Mouse (Mus musculus) retina, postnatal 7 days (tissue): ENCODE results near the gene Wdr45b.
"Not testable (repeated sequence)": the region's sequence is repeated elsewhere in the genome, so short reads cannot be mapped to it uniquely, and the experiment has no call there.

Source experiments
- DNase-seq: peaks from one replicate; pipeline ENCODE4 v3.0.0-alpha.2; 2012; ENCODE audit warnings: low read depth, low spot score

Wdr45b gene

DNA sequence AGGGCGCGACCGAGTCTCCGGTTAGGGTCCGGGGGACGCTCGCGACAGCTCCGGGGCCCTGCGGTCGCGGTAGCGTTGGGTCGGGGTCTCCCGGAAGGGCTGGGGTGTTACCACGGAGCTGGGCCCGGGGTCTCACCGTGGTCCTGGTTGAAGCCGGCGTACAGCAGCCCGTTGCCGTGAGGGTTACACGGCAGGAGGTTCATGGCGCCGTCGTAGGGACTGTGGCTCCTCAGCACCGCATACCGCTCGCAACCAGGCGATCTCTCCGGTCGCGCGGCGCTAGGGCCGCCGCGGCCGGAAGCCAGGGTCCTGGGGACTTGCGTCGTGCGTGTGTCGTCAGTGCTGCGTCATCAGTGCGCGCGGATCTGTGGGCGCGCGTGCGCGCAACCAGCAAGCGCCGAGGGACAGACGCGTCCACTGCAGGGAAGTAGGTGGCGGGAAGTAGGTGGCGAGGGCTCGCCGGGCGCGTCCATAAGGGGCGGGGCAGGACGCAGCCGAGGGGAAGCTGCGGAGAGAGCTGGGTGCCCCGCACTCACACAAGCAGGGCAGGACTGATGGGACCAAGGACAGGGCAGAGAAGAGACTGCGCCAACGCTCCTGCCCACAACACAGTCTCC lies at the start of gene Wdr45b:
Wdr45b (minus strand) TSS at position 355 of the 617 bp plus-strand sequence.
- DNase-seq = peak; percentile 95

DNA sequence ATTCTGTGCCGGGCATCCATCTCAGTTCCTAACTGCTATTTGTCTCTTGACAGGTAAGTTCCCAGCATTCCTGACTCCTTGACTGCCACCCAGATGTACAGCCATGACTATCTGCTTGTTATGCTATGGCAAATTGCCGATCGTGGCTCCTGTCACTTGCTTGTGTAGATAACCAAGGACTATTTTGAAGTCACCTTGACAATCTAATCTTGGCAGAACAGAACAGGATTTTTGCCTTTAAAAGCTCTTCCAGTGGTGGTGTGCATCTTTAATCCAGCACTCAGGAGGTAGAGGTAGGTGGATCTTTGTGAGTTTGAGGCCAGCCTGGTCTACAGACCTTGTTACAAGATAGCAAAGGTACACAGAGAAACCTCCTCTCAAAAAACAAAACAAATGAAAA lies 38.2 kb upstream of the Wdr45b start:
- no peak for DNase-seq

DNA sequence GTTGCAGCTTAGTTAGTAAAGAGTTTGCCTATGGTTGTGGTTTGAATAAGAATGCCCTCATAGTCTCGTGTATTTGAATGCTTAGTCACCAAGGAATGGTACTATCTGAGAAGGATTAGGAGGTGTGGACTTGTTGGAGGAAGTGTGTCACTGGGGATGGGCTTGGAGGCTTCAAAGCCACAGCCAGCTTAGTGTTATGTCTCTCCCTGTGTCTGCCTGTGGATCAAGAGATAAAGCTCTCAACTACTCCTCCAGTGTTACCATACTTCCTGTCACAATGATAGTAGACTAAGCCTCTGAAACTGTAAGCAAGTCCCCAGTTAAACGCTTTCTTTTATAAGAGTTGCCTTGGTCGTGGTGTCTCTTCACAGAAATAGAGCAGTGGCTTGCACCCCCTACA lies 36.5 kb upstream of the Wdr45b start:
- no peak for DNase-seq

DNA sequence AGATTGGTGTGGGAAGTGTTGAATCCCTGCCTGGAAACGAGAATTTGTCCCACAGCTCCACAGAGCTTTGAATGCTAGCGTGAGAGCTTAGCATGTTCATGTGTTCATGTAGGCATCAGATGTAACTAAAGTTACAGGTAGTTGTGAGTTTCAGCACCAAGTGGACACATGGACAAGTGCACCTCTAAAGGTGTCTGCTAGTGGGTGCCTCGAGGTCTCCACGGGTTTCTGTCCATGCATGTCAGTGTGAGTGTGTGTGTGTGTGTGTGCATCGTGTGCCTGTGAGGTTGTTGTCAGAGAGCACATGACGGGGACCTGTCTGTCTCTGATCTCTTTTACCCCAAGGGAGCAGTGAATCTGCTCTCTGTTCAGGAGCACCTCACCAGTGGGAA lies 34.3 kb upstream of the Wdr45b start:
- DNase-seq = no peak

DNA sequence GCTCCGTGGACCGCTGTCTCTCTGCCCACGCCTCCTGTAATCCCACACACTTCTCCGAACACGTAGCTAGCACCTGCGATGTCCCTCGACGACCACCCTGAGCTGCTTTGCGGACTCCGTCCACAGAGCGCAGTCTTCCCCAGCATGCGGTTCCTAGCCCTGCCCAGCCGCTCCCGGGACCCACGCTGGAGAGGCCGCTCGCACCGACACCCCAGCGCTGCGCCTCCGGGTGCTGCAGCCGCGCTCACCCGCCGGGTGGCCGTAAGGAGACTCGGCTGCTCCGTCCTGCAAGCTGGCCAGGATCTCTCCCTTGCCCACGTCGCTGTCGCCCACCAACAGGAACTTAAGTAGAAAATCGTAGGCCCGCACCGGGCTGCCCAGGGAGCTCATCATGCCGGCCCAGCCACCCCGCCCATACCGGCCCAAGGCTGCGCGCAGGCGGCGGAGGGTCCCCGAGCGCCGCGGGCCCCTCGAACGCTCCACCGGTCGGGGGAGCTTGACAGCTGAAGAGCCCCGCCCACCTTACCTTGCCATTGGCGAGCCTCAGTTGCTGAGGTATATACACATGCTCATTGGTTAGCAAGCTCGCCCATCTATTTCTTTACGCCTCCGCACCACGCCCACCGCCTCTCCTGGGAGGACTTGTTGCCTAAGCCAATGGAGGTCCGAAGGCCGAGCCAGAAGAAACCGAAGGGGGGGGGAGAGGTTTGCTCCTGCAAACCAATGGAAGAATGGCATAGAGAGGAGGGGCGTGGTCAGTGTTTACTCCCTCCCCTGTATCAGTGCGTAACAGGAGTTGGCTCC lies 33.7 kb upstream of the Wdr45b start, which contains the start of gene Rab40b:
Rab40b (minus strand) TSS at position 502 of the 804 bp plus-strand sequence.
- DNase-seq = peak; percentile 84

DNA sequence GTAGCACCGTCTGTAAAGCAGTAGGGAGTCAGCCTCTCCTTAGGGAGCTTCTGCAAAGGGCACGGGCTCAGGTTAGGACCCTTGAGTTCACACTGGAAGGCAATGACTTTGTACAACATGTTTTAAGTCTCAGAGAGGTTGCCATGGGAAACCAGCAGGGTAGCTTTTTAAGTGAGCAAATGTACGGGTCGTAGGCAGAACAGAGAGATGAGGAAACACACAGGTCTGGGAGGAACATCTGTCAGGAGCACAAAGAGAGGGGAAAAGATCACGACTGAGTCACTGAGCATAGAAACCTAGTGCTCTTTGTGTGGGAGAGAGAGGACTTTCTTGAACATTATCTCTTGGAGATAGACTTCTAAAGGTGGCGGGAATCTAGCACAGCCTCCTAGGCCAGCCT lies 26.0 kb upstream of the Wdr45b start:
- no peak for DNase-seq

DNA sequence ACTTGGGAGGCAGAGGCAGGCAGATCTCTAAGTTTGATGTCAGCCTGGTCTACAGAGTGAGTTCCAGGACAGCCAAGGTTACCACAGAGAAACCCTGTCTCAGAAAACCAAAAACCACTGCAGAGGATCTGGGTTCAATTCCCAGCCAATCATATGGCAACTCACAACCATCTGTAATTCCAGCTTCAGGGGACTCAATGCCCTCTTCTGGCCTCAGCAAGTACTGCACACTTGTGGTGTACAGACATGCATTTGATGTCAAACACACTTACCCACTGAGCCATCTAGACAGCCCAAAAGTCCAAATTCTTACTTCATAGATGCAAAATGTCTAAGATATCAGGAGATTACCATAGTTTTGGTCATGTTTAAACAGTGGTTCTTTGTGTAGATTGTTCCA lies 24.4 kb upstream of the Wdr45b start:
- no peak for DNase-seq

DNA sequence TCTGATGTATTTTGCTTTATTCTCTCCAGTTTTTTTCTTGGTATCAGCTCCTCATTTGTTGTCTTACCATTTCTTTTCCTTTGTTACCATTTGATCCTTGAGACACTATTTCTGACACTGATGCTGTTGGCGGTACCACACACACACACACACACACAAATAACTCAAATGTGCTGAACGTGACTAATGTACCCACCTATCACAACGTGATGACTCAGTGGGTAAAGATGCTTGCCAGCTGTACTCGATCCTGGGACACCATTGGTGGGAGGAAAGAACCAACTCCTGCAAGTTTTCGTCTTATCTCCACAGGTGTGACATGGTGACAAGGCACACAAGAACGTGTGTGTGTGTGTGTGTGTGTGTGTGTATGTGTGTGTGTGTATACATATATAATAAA lies 19.1 kb upstream of the Wdr45b start:
- DNase-seq = no peak

DNA sequence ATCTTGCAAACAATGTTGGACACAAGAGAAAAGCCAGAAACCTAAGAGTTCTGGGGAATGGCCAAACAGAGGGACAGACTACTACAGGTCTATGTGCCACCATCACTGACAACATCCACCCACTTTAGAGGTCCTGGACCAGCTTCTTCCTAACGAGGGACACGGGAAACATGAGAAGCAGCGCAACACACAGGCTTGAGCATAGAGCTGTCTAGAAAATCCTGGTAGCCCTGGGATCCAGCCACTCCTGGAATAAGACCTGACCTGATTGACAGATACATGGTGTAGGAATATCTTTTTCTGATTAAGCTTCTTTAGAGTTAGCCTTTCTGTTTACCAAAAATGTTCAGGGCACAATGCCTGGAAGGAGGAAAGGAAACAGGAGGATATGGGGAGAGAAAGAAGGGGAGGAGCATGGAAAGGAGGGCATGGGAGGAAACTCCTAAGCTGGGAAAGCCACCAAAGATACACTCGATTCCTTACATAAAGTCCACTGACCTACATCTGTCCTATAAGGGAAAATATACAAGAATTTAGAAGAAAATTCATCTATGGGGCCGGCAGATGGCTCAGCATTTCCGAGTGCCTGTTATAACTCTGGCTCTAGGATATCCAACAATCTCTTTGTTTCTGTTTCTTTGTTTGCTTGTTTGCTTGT lies 16.2 kb upstream of the Wdr45b start:
- no peak for DNase-seq

DNA sequence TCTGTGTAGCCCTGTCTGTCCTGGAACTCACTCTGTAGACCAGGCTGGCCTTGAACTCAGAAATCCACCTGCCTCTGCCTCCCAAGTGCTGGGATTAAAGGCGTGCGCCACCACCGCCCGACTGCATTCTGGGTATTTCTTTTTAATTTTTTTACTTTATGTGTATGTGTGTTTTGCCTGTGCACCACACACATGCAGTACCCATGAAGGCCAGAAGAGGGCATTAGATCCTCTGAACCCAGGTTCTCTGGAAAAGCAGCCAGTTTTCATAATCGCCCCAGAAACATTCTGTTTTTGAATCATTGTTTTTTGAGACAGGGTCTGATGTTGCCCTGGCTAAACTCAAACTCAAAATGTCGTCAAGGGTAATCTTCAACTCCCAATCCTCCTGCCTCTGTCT lies 15.4 kb upstream of the Wdr45b start:
- DNase-seq = peak; percentile 17

DNA sequence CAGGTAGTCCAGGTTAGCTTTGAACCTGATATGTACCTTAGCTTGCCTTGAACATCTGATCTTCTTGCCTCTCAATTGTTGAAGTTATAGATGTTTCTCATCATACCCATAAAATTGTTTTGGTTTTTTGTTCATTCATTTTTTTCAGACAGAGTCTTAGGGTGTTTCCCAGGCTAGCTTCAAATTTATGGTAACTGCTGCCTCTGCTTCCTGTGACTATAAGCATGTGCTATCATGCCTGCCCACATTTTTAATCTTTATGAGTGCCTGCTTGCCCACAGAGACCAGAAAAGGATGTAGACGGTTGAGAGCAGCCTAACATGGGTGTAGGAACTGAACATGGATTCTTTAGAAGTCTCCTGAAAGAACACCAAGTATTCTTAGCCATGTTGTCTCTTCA lies 14.5 kb upstream of the Wdr45b start:
- no peak for DNase-seq

DNA sequence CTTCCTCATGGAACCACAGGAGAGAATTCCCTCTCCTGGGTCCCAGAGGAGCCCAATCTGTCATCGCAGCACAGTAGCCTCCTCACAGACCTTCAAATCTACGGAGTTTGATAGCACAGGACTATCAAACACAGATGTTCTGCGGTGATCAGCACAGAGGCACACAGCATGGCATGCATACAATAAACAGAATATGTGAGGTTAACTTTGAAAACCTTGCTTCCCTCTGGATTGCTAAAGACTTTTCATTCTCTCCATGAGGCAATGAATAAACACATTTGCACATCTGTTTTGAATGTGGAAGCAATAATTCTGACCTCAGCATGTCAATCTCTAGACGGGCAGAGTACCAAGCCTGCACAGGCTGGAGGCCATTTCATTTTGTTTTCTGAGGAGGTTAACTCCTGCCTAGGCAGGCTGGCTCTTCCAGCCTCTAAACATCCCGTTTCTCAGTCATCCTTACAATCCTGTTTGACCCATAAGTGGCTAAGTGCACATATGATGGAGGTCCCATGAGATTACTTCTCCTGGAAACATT lies 13.0 kb upstream of the Wdr45b start:
- DNase-seq = no peak

DNA sequence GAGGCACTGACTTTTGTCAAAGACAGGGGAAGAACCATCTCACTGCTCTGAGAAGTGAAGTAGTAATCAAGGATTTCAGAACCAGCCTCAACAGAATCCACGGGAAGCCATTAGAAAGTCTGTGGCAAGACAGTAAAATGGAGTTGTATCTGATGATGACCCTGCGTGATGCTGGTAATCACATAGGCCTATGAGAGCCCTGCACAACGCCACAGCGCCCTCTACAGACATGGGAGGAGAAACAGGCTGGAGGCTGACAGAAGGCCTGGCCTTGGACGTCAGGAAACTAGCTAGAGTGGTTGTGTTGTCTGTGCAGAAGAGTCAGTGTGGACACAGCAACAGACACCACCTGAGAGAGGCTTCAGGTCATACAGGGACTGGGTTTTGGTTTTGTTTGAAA lies 8.0 kb upstream of the Wdr45b start:
- no peak for DNase-seq

DNA sequence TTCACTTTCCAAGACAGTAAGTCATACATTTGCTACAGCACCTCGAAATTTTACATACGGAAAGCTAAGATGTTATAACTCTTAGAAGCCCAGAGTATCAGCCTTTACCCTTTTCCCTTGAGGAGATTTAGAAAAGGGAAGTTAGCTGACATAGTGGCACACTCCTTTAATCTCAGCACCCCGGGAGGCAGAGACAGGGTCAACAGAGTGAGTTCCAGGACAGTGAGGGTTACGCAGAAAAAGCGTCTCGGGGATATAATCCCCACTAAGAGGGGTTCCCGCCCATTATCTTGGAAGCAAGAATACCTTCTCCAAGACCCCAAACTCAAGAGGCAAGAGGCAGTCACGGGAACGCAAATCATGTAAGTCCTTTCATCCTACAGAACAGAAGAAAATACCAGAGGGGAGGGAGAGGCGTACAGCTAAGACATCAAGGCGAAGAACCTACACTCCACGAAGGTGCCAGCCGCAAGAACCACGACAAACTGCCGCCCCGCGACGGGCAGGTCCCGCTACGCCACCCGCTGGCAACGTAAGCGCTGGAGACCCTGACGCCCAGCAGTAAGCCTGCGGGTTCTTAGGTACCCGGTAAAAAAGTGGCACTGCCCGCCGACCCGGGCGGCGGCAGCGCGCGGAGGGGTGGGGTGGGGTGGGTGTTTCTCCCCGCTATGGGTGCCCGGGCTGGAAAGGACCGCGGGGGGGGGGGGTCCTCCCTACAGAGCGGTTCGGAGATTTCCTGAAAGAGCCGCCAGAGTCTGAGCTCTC lies 737 bp downstream of the Wdr45b start:
- peak; percentile 6 for DNase-seq

DNA sequence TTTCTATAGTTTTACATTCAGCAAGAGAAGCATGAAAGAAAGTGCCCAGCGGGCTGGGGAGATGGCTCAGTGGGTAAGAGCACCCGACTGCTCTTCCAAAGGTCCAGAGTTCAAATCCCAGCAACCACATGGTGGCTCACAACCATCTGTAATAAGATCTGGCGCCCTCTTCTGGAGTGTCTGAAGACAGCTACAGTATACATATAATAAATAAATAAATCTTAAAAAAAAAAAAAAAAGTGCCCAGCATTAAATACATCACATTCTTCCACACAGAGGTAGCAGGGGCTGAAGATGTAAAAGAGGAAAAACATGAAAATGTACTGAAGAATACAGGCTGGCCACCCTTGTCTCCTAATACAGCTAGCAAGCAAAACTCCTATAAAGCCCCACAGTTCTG lies 5.5 kb downstream of the Wdr45b start:
- DNase-seq = not testable (repeated sequence)

DNA sequence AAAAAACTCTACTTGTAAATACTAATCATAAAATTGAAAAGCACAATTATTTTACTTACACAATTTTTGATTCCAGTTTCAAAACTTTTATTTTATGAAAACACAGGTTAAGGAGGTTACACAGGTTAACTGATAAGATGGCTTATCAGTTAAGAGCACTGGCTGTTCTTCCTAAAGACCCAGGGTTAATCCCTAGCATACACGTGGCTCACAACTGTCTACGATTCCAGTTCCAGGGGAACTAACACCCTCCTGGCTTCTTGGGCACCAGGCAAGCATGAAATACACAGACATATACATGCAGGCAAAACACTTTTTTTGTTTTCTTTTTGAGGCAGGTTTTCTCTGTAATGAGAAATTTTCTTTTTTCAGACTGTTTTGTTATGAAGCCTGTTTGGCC lies 6.1 kb downstream of the Wdr45b start:
- DNase-seq = no peak

DNA sequence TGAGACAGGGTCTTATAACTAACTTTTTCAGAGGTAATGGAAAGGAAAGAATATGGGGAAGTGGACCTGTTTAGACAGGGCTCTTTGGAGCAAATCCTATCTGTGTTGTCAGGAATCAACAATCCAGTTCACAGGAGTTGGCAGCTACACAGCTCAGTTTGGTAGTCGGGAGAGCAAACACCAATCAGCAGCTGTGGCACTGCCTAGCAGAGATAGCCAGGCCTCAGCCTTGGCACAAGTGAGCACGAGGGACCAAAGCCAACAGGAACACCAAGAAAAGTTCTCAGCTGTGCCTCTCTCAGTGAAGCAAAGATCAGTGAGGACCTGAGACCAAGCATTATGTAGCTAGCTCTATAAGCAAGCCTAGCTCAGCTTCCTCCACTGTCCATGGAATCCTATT lies 7.2 kb downstream of the Wdr45b start:
- DNase-seq = no peak

DNA sequence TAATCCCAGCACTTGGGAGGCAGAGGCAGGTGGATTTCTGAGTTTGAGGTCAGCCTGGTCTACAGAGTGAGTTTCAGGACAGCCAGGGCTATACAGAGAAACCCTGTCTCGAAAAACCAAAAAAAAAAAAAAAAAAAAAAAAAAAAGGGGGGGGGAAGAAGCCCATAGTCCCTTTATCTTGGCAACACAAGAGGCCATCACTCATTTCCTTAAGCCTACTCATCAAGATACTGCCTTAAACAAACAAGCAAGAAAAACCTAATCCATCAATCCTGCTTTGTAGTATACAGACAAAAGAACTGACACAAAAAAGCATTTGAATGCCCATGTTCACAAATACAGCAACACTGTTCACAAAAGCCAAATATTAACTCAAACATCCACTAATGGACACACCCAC lies 11.8 kb downstream of the Wdr45b start:
- DNase-seq = not testable (repeated sequence)

DNA sequence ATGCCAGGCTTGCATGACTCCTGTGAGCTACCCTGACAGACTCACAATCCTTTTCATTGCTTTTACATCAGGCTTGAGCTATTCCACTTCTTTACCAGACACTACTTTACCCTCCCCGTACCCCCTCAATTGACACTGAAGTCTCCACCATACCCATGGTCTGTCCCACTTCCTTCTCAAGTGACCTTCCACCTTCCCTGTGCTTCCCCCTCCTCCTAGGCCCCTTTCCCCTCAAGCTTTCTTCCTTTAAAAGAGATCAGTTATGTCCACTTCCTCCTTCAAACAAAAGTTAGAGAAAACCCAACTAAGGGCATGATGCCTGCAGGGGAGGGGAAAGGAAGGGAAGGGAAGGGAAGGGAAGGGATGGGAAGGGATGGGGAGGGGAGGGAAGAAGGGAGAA lies 14.0 kb downstream of the Wdr45b start:
- no peak for DNase-seq

DNA sequence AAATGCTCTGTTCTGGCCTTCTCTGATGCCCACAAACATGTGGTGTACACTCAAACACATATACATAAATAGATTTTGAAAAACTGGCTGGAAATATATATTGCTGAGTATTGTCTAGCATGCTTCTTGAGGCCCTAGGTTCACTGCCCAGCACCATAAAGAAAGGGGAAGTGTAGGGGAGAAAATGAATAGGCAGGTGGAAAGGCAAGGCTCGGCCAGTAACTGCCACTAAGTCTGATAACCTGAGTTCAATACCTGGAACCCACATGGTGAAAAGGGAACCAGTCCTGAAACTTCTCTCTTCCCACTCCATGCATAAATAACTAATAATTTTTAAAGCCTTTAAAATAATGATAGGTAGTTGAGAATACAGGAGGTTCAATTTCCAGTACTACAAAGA lies 14.6 kb downstream of the Wdr45b start:
- no peak for DNase-seq

DNA sequence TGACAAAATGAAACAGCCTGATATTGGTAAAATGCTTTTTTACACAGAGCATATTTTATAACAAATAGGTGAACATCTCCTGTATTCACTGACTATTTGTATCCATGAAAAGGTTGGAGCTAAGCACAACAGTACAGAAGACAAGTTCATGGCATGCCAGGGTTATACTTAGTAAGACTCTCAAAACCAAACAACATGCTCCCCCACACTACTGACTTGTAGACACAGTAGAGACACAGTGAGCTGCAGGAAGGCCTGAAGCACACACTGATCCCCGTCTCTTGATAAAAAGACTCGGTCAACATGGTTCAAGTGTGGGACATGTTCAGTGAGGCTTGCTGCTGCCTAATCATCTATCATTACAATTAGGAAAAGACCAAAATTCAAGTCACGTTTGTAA lies 22.6 kb downstream of the Wdr45b start:
- DNase-seq = no peak

DNA sequence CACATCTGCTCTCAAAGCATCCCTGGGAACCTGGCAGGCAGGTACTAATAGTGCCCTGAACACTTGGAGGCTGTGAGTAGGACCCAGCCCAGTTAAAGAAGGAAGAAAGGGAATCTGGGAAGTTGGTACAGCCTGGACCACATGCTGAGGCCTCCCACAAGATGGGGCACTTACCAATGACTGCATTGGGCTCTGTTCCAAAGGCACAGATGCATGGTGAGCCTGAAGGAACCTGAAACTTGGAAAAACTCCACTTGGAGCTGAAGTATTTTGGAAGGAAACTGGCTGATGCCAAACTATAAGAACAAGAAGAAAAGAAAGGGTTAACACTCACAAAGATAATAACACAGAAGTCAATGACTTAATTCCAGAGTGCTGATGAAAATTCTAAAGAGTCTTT lies 25.6 kb downstream of the Wdr45b start:
- DNase-seq = no peak
